Mouse (Mus musculus) thymus, postnatal 14 days (tissue): ENCODE data around the gene Bend3.

Experiments used
- DNase-seq: peaks from one replicate; pipeline ENCODE4 v3.0.0; 2021

Gene Bend3

DNA sequence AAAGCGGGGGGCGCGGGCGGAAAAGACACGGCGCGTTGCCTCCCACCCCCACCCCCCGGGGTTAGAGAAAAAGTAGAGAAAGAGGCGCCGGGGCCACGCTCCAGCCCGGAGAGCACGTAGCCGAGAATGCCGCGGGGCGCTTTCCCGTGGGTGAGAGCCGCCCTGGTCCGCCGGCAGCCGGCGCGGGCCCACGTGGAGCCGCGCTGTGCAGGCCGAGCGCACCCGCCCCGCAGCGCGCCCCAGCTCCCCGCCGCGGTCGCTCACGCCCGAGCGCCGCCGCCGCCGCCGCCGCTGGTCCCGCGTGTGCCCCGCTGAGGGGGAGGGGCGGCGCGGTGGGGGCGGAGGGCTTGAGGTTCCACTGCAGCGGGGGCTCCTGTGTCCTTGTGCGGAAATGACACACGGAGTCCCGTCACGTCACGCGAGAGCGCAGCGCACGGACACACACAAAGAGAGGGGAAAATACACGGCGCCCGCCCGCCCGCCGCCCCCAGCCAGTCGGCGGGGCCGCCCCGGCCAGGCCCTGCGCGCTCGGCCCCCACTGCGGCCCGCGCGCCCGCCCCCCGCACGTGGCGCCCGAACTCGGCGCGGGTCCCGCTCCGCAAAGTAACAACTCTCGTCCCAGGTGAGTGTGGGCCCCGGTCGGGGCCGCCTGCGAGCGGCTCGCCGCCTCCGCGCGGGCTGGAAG is at the start of gene Bend3:
Gene Bend3 (plus strand): TSS at position 81 of the 685 bp plus-strand sequence.
- DNase-seq: peak; percentile 78

DNA sequence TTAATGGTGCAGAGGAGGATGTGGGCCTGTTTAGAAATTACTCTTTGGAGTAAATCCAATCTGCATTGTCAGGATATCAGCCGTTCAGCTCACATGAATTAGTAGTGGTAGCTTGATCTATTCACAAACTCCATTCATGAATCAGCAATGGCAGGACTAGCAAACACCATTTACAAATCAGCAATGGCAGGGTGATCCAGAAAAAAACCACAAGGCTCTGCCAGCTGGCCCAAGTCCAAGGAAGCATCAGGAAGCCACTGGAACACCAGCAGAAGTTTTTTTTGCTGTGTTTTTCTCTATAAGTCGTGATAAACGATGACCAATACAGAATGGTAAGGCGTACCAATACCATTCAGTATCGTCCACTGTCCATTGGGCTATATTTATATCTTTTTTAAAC is 48.0 kb upstream of the Bend3 start:
- DNase-seq: no peak

DNA sequence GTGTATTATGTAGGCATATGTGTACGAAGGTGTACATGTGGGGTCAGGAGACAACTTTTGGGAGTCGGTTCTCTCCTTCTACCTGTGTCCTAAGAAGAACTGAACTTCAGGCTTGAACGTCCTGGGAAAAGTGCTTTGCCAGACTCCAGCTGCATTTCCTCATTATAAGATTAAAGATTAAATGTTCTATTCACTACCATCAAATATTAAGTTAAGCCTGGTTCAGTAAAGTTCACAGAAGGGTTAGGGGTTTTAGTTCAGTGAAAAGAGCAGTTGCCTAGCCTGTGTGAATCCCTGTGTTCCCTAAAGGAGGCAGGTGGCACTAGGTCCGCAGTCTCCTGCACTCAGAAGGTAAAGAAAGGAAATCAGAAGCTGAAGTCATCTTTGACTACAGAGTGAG is 44.3 kb upstream of the Bend3 start:
- DNase-seq: no peak

DNA sequence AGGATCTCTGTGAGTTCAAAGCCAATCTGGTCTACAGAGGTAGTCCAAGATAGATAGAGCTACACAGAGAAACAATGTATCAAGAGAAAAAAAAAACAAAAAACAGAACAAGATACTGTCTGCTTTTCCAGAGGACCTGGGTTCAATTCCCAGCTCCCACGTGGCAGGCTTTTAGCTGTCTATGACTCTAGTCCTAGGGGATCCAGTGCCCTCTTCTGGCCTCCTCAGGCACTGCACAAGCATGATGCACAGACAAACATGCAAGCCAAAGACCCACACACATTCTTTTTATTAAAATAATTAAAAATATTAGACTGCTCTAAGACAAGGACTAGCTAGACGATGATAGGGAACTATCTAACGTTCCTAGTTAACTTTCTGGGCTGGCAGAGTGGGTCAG is 42.9 kb upstream of the Bend3 start:
- DNase-seq: peak; percentile 13

- DNase-seq: no peak
Observed at GRCm38 (mm10) chr10:43439492-43439941, 39.1 kb upstream of the Bend3 start.

GRCm38 (mm10) chr10:43440050-43440449 is 38.6 kb upstream of the Bend3 start:
- DNase-seq: no peak

- no peak for DNase-seq
Observed at GRCm38 (mm10) chr10:43440981-43441740, 37.5 kb upstream of the Bend3 start.

GRCm38 (mm10) chr10:43448656-43449055 is 30.0 kb upstream of the Bend3 start:
- DNase-seq: no peak

- DNase-seq: peak; percentile 73
Observed at GRCm38 (mm10) chr10:43451848-43452662, 26.6 kb upstream of the Bend3 start.

DNA sequence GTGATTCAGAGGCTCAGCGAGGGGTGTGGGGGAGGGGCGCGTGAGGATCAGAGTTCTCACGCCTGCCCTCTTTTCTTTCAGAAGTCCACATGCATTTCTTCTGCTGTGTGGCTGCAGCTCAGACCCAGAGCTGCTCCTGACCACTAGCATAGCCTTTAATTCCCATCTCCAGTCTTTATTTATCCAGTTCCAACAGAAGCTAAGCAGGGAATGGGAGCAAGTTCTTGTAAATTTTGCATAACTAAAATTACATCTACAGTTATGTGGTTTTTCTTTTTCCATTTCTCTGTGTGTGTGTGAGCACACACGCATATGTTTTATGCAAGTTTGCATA is 26.0 kb upstream of the Bend3 start:
- no peak for DNase-seq

DNA sequence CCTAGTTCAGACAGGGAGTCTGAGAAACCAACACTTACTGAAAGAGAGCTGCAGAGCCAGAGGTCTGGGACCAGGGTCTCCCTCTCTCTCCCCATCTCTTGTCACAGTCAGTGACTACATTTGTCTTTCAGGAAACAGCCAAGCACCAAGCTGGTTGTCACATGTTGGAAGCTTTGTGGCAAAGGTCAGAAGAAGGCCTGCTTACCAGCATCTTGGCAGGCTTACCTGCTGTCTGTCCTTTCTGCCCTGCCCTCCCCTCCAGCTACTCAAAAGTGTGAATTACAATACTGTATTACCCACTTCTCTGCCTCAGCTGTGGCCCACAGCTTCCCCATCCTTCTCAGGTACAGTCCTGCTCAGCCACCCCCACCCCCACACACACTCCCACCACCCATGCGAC is 24.4 kb upstream of the Bend3 start:
- DNase-seq: no peak

- DNase-seq: no peak
Observed at GRCm38 (mm10) chr10:43454671-43455070, 24.0 kb upstream of the Bend3 start.

DNA sequence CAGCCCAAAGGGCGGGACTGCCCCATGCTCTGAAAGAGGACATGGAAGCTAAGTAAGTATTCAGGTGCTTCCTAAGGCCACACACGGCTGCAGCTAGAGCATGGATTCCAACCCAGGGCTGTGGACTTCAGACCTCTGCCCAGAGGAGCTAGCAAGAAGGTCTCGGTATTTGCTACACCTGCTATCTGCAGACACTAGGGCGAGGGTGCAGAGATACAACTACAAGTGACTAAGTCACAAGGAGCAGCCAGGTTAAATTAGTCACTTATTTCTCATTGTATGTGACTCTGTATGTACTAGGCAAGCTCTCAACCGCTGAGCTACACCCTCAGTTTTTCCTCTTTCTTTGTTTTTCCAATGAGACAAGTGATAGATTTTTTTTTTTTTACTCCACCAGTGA is 15.8 kb upstream of the Bend3 start:
- no peak for DNase-seq

- DNase-seq: no peak
Observed at GRCm38 (mm10) chr10:43463227-43463626, 15.4 kb upstream of the Bend3 start.

GRCm38 (mm10) chr10:43466223-43466622 is 12.4 kb upstream of the Bend3 start:
- DNase-seq: no peak

DNA sequence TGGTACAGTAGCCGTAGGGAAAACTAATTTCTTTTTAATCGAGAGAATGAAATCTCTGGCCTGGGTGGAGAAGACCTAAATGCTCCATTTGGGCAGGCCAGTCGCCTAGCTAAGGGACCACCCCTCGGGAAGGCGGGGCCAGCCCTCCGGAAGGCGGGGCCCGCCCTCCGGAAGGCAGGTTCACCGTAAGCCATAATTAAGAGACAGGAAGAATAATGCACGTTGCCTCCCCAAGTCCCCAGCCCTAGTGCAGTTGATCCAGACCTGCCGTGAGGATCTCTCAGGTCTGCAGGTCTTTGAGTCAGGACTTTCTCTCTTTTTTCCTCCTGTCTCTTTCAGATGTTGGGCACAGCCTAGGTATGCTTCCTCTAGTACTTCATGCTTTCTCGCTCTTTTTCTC is 11.0 kb upstream of the Bend3 start:
- peak; percentile 18 for DNase-seq

GRCm38 (mm10) chr10:43468293-43468692 is 10.3 kb upstream of the Bend3 start:
- DNase-seq: no peak

DNA sequence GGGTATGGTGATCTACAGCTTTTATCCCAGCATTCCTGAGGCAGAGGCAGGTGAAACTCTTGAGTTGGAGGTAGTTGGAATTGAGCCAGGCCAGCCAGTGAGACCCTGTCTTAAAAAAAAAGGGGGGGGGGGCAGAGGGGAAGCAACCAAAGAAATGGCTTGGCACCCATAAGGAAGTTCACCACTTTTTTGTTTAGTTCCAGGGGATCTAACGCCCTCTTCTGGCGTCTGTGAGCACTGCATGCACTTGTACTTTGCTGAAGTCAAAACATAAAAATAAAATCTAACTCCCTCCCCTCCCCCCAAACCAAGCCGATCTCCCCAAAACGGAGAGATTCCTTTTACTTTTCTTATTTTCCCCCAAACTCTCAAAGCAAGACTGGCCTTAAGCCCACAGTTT is 3.3 kb upstream of the Bend3 start:
- DNase-seq: peak; percentile 43

DNA sequence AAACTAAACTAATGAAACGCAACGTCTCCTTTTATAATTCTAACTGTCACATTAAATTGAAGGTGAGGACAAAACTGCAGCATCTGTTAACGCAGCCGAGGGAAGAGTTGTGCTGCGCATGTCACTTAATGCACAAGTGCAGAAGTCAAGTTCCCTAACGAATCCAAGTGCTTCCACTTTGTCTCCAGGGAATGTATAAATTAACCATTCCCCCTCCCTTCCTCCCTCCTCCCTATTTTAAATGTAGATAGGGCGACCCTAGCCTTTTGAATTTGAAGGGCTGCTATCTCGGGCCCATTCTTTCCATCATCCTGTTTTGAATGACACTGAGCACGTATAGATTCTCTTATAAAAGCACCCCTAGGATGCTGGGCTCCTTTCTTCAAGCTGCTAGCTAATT is 1.2 kb upstream of the Bend3 start:
- no peak for DNase-seq

DNA sequence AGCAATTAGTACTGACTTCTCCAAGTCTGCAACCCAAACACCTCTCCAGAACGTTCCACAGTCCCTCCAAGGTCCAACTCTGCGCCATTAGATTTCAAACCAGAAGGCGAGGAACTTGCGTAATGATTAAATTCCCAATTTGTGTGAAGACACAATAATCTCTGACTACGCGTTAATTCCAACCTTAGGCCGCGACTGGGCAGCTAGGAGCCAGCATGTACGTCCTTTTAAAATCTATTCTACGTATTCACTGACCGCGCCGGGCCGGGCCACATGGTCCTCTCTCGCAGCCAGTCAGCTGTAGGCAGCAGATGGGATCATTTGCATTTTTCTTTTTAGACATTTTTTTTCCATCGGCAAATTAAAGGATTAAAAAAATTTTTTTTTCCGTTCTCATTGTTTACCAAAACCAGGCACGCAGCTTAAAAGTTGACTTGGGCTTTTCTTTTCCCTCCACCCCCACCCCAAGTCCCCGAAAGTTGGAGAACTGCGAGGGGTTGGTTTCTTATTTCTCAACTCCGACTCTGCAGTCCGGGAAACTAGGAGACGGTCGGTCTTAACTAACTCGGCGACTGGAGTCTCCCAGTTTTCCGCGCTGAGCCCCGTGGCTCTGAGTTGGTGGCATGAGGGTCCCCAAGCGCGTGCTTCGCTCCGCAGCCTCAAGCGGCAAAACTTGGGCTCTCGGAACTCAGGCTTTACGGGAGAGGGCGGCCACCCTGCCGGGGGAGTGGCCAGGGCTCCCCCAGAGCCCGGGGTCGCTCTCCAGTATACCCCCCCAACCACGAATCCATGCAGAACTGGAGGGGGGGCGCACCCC is 558 bp upstream of the Bend3 start:
- DNase-seq: peak; percentile 44

DNA sequence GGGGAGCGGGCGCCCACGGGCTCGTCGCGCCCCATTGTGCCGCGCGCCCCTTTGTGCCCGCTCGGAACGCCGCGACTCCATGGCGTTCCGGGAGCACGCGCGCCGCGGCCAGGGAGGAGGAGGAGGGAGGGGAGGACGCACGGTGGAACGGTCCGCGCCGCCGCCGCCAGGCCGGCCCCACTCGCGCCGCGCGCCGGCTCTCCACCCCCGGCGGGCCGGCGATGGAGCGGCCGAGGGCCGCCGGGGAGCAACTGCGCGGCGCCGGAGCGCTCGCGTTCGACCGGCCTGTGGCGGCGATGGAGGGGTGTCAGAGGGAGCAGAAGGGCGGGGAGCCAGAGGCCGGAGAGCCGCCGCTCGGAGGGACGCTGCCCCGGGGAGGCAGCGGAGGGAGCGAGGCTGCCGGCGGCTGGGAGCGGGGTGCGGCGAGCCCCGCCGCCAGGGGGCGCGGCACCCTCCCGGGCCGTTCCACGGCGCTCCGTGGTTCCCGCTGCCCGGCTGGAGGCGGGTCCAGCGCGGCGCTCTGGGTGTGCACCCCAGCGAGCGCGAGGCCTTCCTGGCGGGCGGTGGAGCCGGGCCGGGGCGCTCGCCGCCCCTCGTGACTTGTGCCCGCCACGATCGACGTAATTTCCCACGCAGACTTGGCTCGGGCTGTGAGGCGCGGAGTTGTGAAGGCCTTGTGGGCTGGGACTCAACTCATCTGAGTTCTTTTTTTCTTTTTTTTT is 966 bp downstream of the Bend3 start:
- peak; percentile 91 for DNase-seq

GRCm38 (mm10) chr10:43480227-43480849 is 1.7 kb downstream of the Bend3 start:
- DNase-seq: no peak
